Mouse (Mus musculus): Measurements from ENCODE around the gene Myo9b. TPM values are rescaled to one million over a fixed set of nuclear protein-coding genes. Genes with fewer than 3 reads are reported as not detected.

Myo9b gene
- total RNA-seq, 1 experiment from 2014 or later: 130 TPM

- ATAC-seq (ENCODE audit: extremely low read depth, insufficient number of reproducible peaks, low FRiP score, poor library complexity, severe bottlenecking): no peak
Observed at GRCm38 (mm10) chr8:71402446-71402964, 130.0 kb downstream of the Myo9b start.

GRCm38 (mm10) chr8:71403107-71403885, 130.8 kb downstream of the Myo9b start:
- no peak for ATAC-seq (ENCODE audit: extremely low read depth, insufficient number of reproducible peaks, low FRiP score, poor library complexity, severe bottlenecking)

GRCm38 (mm10) chr8:71404011-71404410, 131.5 kb downstream of the Myo9b start:
- no peak for ATAC-seq (ENCODE audit: extremely low read depth, insufficient number of reproducible peaks, low FRiP score, poor library complexity, severe bottlenecking)

GRCm38 (mm10) chr8:71404951-71405351, 132.4 kb downstream of the Myo9b start:
- no peak for ATAC-seq (ENCODE audit: extremely low read depth, insufficient number of reproducible peaks, low FRiP score, poor library complexity, severe bottlenecking)

- peak; percentile 80 for ATAC-seq (ENCODE audit: extremely low read depth, insufficient number of reproducible peaks, low FRiP score, poor library complexity, severe bottlenecking)
Observed at GRCm38 (mm10) chr8:71405401-71406098, 133.0 kb downstream of the Myo9b start, which contains the start of gene Ankle1. Gene Ankle1, plus strand, starts transcription at chr8:71406010.

GRCm38 (mm10) chr8:71406099-71407015, 133.8 kb downstream of the Myo9b start:
- peak; percentile 35; the same call in 1 of the 2 replicates for ATAC-seq (ENCODE audit: extremely low read depth, insufficient number of reproducible peaks, low FRiP score, poor library complexity, severe bottlenecking)

GRCm38 (mm10) chr8:71407441-71407840, 134.9 kb downstream of the Myo9b start:
- no peak for ATAC-seq (ENCODE audit: extremely low read depth, insufficient number of reproducible peaks, low FRiP score, poor library complexity, severe bottlenecking)

- ATAC-seq (ENCODE audit: extremely low read depth, insufficient number of reproducible peaks, low FRiP score, poor library complexity, severe bottlenecking): no peak
Observed at GRCm38 (mm10) chr8:71408231-71408630, 135.7 kb downstream of the Myo9b start.

Other genes starting within 250 kb of the Myo9b start
- gene Haus8, start 220 bp downstream of the Myo9b start, total RNA-seq (2017): 75.3 and 89.4 TPM in 2 replicates
- gene Use1, start 94.1 kb downstream of the Myo9b start, total RNA-seq (2017): 160 and 172 TPM in 2 replicates
- gene Ocel1, start 98.6 kb downstream of the Myo9b start, total RNA-seq (2017): 31.3 and 46.7 TPM in 2 replicates
- 8.6 and 9.2 TPM in 2 replicates for gene Nr2f6, start 109.2 kb downstream of the Myo9b start, total RNA-seq (2017)
- gene Ushbp1, start 123.1 kb downstream of the Myo9b start, total RNA-seq (2017): not detected in 2 replicates
- gene Babam1, start 124.1 kb downstream of the Myo9b start, total RNA-seq (2017): 57.7 and 63.6 TPM in 2 replicates
- gene Ankle1, start 133.3 kb downstream of the Myo9b start, total RNA-seq (2017): 0.61 TPM in 1 of 2 replicates, not detected in the other
- gene Abhd8, start 190.9 kb downstream of the Myo9b start, total RNA-seq (2017): 7.8 and 11.0 TPM in 2 replicates
- 18.0 and 19.5 TPM in 2 replicates for gene Mrpl34, start 192.2 kb downstream of the Myo9b start, total RNA-seq (2017)
- 29.2 and 34.6 TPM in 2 replicates for gene Dda1, start 196.5 kb downstream of the Myo9b start, total RNA-seq (2017)
- 6.1 and 8.5 TPM in 2 replicates for gene Ano8, start 213.2 kb downstream of the Myo9b start, total RNA-seq (2017)
- gene Gtpbp3, start 215.4 kb downstream of the Myo9b start, total RNA-seq (2017): 15.2 and 19.7 TPM in 2 replicates
- not detected in 2 replicates for gene Plvap, start 239.0 kb downstream of the Myo9b start, total RNA-seq (2017)